Mouse (Mus musculus): ENCODE results near the gene Fer. TPM values are rescaled to one million over a fixed set of nuclear protein-coding genes. Genes with fewer than 3 reads are reported as not detected.

Fer gene
- polyA plus RNA-seq, 1 experiment from 2014 or later: 12.6 TPM

DNA sequence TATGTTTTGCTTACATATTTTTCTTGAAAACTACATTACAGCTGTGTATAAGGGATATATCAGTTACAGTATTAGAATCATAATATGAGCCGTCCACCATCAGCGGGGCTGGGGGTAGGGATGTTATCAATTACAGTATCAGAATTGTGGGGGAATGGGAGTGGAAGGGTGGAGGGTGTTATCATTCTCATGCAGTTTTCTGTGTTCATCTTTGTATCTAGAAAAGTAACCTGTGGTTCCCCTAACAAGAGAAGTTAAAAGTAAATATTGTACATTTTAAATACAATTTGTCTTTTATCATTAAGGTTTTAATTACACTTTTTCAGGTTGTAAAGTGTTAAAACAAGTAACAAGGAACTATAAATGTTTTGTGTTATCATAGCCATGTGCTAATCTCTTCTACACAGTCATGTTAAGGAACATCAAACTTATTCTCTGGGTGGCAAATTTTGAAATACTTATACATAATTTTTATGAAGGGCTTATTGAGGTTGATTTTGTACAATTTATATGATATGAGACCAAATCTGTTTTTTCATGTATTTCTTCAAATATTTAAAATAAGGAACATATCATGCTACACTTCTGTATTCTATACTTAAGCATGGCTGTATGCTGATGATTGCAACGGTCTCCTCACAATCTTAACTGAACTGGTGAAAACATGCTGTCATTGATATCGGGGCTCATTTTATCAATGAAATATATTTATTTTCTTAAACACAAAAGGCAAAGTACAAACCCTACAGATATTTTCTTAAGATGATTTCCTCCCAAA is 116.1 kb downstream of the Fer start:
- Histone ChIP-seq H3K9ac (ENCODE audit: low read depth, low read length) (no peak overlapping the region), H3K4me3 (ENCODE audit: low read depth, low read length) (no peak overlapping the region), H3K4me1 (replicated peaks; ENCODE audit: control insufficient read depth, insufficient read depth, low read length) (no peaks in the 10 kb centered on the region), H3K36me3 (ENCODE audit: control insufficient read depth, insufficient read depth) (no peaks in the 10 kb centered on the region), H3K27ac (ENCODE audit: low read depth, low read length) (no peak overlapping the region), H3K9me3 (ENCODE audit: control insufficient read depth) (no peaks in the 10 kb centered on the region), H3K4me2 (replicated peaks; ENCODE audit: low read depth) (no peak overlapping the region), H3K27me3 (replicated peaks; ENCODE audit: control insufficient read depth, insufficient read depth, low read length) (no peaks in the 10 kb centered on the region)
- WGBS: 86% methylated on average over 4 of the region's 4 CpGs
- ATAC-seq: no peak
- TF ChIP-seq CTCF (IDR thresholded peaks at IDR 0.05; ENCODE audit: low read depth): no peak

DNA sequence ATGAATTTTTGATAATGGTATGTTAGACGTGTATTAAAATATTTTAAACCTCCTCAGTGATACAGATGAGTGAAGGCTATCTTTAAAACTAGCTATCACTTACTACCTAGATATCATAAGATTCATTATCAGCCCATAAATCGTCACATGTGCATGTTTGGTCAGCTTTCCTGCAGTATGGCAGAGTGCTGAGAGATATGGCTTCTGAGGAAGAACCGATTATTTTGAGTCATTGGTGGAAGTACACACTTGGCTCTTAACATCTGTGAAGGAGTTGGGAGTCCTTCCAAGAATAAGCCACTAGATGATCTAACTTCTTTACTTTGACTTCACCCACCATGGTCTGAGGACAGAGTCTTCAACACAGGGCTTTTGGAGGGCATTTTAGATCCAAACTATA is 117.3 kb downstream of the Fer start:
- H3K4me3 ChIP-seq (ENCODE audit: low read depth, low read length): no peak overlapping the region
- 66% methylated on average over 3 of the region's 3 CpGs for WGBS
- ATAC-seq: no peak

DNA sequence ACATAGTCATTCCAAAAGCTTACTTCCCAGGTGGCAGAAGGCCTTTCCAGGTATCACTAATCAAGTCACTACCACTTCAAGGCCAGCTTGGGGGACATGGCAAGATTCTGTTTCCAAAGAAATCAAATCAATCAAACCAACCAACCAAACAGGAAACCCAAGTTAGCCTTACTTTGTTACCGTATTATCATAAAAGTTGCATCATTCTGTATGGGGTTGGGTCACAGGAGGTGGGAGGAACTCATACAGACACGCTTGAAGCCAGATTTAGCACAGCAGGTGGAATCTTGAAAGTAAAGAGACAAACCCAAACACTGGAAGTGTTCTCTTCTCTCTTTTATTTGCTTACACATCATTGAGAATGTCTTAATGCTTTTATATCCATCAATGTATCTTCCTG is 125.8 kb downstream of the Fer start:
- no peak for TF ChIP-seq CTCF (IDR thresholded peaks at IDR 0.05; ENCODE audit: low read depth)
- ATAC-seq: no peak
- Histone ChIP-seq H3K9ac (ENCODE audit: low read depth, low read length) (no peak overlapping the region), H3K4me1 (replicated peaks; ENCODE audit: control insufficient read depth, insufficient read depth, low read length) (no peaks in the 10 kb centered on the region), H3K4me3 (ENCODE audit: low read depth, low read length) (no peak overlapping the region), H3K36me3 (ENCODE audit: control insufficient read depth, insufficient read depth) (no peaks in the 10 kb centered on the region), H3K4me2 (replicated peaks; ENCODE audit: low read depth) (no peak overlapping the region), H3K27me3 (replicated peaks; ENCODE audit: control insufficient read depth, insufficient read depth, low read length) (no peaks in the 10 kb centered on the region), H3K27ac (ENCODE audit: low read depth, low read length) (no peak overlapping the region), H3K9me3 (ENCODE audit: control insufficient read depth) (no peaks in the 10 kb centered on the region)
- 39% methylated on average over 2 of the region's 2 CpGs for WGBS

More for the DNA sequence above, 117.3 kb downstream of the Fer start:
- Histone ChIP-seq H3K9me3 (ENCODE audit: control insufficient read depth) (no peaks in the 10 kb centered on the region), H3K27me3 (replicated peaks; ENCODE audit: control insufficient read depth, insufficient read depth, low read length) (no peaks in the 10 kb centered on the region), H3K4me1 (replicated peaks; ENCODE audit: control insufficient read depth, insufficient read depth, low read length) (no peaks in the 10 kb centered on the region), H3K27ac (ENCODE audit: low read depth, low read length) (no peak overlapping the region), H3K9ac (ENCODE audit: low read depth, low read length) (no peak overlapping the region), H3K4me2 (replicated peaks; ENCODE audit: low read depth) (no peak overlapping the region), H3K36me3 (ENCODE audit: control insufficient read depth, insufficient read depth) (no peaks in the 10 kb centered on the region)
- no peak for TF ChIP-seq CTCF (IDR thresholded peaks at IDR 0.05; ENCODE audit: low read depth)

DNA sequence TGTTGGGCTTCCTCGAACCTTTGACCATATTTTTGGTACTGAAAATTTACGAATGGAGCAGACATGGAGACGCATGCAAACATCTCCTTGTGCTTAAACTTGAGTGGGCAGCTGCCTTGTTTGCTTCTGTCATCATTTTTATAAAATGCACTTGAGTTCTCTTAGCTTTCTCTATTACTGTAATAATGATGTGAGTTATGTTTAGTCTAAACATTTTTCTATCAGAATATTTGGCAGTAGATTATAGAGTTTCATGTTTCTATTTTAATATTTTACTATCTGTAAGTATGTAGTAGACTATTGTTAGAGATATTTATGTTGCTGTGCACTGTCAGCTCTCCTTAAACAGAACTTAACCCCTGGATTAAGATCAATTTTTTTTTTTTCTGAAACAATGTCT is 128.3 kb downstream of the Fer start:
- ATAC-seq: no peak
- Histone ChIP-seq H3K9ac (ENCODE audit: low read depth, low read length) (no peak overlapping the region), H3K4me2 (replicated peaks; ENCODE audit: low read depth) (no peak overlapping the region), H3K27ac (ENCODE audit: low read depth, low read length) (no peak overlapping the region), H3K36me3 (ENCODE audit: control insufficient read depth, insufficient read depth) (no peaks in the 10 kb centered on the region), H3K27me3 (replicated peaks; ENCODE audit: control insufficient read depth, insufficient read depth, low read length) (no peaks in the 10 kb centered on the region), H3K4me3 (ENCODE audit: low read depth, low read length) (no peak overlapping the region), H3K4me1 (replicated peaks; ENCODE audit: control insufficient read depth, insufficient read depth, low read length) (no peaks in the 10 kb centered on the region), H3K9me3 (ENCODE audit: control insufficient read depth) (no peaks in the 10 kb centered on the region)
- WGBS: 80% methylated on average over 3 of the region's 3 CpGs
- TF ChIP-seq CTCF (IDR thresholded peaks at IDR 0.05; ENCODE audit: low read depth): no peak

DNA sequence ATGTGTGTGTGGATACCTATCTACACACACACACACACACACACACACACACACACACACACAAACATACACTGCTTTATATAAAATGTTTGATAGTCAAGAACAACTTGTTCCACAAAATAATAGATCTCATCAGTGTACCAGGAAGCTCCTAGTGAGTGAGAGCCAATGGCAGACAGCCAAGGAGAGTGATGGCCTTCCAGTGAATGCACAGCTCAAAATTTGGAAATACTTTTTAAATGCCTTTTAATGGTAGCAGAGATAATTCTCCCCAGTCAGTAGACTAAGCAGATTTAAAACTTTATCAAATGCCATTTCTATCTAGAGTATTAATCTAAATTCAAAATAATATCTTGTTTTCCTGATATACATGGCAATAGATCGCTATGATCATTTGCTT is 133.1 kb downstream of the Fer start:
- Histone ChIP-seq H3K9ac (ENCODE audit: low read depth, low read length) (no peak overlapping the region), H3K9me3 (ENCODE audit: control insufficient read depth) (no peaks in the 10 kb centered on the region), H3K27me3 (replicated peaks; ENCODE audit: control insufficient read depth, insufficient read depth, low read length) (no peaks in the 10 kb centered on the region), H3K27ac (ENCODE audit: low read depth, low read length) (no peak overlapping the region), H3K4me3 (ENCODE audit: low read depth, low read length) (no peak overlapping the region), H3K4me1 (replicated peaks; ENCODE audit: control insufficient read depth, insufficient read depth, low read length) (no peaks in the 10 kb centered on the region), H3K4me2 (replicated peaks; ENCODE audit: low read depth) (no peak overlapping the region), H3K36me3 (ENCODE audit: control insufficient read depth, insufficient read depth) (no peaks in the 10 kb centered on the region)
- ATAC-seq: no peak
- WGBS: 98% methylated on average over 1 of the region's 1 CpGs
- TF ChIP-seq CTCF (IDR thresholded peaks at IDR 0.05; ENCODE audit: low read depth): no peak

DNA sequence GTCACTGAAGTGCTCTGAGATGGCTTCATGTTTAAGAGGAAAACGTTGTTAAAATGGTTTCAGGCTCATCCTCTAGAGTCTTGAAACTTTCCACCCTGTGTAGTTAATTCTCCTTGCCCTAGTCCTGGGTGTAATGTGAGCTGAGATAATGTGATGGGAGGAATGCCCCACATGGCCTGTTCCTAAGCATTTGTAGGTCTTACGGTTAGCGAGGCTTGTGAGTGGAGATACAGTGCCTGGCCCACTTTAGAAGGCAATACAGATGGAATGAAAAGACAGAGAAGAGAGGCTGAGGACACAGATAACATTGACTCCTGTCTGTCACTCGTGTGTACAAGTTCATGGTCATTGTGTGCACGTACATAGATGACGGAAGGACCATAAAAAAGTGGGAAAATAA is 134.8 kb downstream of the Fer start:
- Histone ChIP-seq H3K9me3 (ENCODE audit: control insufficient read depth) (no peaks in the 10 kb centered on the region), H3K27me3 (replicated peaks; ENCODE audit: control insufficient read depth, insufficient read depth, low read length) (no peaks in the 10 kb centered on the region), H3K27ac (ENCODE audit: low read depth, low read length) (no peak overlapping the region), H3K36me3 (ENCODE audit: control insufficient read depth, insufficient read depth) (no peaks in the 10 kb centered on the region), H3K4me3 (ENCODE audit: low read depth, low read length) (no peak overlapping the region), H3K4me2 (replicated peaks; ENCODE audit: low read depth) (no peak overlapping the region), H3K9ac (ENCODE audit: low read depth, low read length) (no peak overlapping the region), H3K4me1 (replicated peaks; ENCODE audit: control insufficient read depth, insufficient read depth, low read length) (no peaks in the 10 kb centered on the region)
- TF ChIP-seq CTCF (IDR thresholded peaks at IDR 0.05; ENCODE audit: low read depth): no peak
- no peak for ATAC-seq
- WGBS: 85% methylated on average over 6 of the region's 6 CpGs

Data from intestine, postnatal 0 days (tissue).